Mouse (Mus musculus): ENCODE results near the gene Zfp697. TPM values are rescaled to one million over a fixed set of nuclear protein-coding genes. Genes with fewer than 3 reads are reported as not detected.
A peak's percentile ranks its signal among the peaks of the same experiment; 100 is the strongest.

Zfp697 gene
- 6.2 and 6.6 TPM in 2 replicates for polyA plus RNA-seq (2015; fragmentation: Nextera tagmentation; extraction: Ambion mirVana)

DNA sequence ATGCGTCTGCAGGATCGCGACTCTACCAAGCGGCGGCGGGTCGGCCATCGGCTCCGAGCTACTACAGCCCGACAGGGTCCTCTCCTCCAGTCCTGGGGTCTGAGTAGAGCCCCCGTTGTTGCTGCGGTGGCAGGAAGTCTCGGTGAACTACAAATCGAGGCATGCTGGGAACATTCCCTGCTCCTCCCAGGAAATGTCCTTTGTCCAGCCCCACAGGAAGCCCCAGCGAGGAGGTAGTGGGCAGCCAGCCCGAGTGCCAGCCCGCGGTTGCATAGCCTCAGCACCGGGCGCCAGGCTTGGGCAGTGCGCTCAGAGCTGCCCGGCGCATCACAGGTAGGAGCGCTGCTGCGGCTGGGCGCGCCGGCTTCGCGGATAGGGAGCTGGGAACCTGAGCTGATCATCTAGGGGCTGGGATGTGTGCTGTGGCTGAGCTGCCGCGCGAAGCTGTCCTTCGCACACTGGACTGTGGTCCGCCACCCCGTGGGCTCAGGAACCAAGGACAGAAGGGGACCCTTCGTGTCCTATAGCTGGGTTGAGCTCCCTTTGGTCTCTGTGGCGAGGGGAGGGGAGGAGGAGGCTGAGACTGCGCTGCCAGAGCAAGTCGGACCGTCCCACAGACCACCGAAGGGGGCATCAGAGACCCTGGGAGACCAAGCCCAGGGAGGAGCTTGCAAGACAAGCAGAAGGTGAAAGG lies at the start of gene Zfp697:
Gene Zfp697 (plus strand): TSS at position 216 of the 694 bp plus-strand sequence.
- H3K4me3 ChIP-seq (ENCODE audit: low read depth, low read length), result peak within 1 kb of the TSS; percentile 74
- peak; percentile 67 for ATAC-seq
- peak within 1 kb of the TSS; percentile 94 for H3K4me2 ChIP-seq (replicated peaks; ENCODE audit: low read depth)
- no peaks in the 10 kb centered on the region for H3K9me3 ChIP-seq (ENCODE audit: control insufficient read depth)
- peak; percentile 44 for TF ChIP-seq CTCF (IDR thresholded peaks at IDR 0.05; ENCODE audit: low read depth)
- H3K36me3 ChIP-seq (ENCODE audit: control insufficient read depth, insufficient read depth), result no peaks in the 10 kb centered on the region
- peak within 1 kb of the TSS; percentile 62 for H3K9ac ChIP-seq (ENCODE audit: low read depth, low read length)
- WGBS, result under 1% methylated on average over 42 of the region's 42 CpGs
- H3K4me1 ChIP-seq (replicated peaks; ENCODE audit: control insufficient read depth, insufficient read depth, low read length), result no peaks in the 10 kb centered on the region
- H3K27ac ChIP-seq (ENCODE audit: low read depth, low read length), result peak within 1 kb of the TSS; percentile 46; the same call in 1 of the 2 replicates
- no peaks in the 10 kb centered on the region for H3K27me3 ChIP-seq (replicated peaks; ENCODE audit: control insufficient read depth, insufficient read depth, low read length)

DNA sequence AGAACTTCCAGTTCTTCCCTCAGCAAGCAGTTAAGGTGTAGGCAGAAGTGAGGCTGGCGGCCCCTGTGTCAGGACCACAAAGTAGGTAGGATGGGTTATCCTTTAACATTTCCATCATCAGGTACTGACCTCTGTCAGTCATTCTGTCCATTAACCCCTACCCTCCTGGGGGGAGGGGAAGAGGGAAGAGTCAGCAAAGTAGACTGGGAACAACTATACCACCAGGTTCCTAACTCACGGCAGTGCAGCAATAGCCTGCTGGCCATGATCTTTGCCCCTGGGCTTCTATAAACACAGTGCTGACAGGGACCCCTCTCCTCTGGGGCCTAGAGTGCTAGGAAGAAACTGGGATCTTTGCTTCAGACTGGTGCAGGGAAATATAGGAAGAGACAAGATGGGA lies 48.3 kb upstream of the Zfp697 start:
- Histone ChIP-seq H3K4me2 (replicated peaks; ENCODE audit: low read depth) (no peak overlapping the region), H3K36me3 (ENCODE audit: control insufficient read depth, insufficient read depth) (no peaks in the 10 kb centered on the region; the same call in 1 of the 2 replicates), H3K27ac (ENCODE audit: low read depth, low read length) (no peak overlapping the region), H3K27me3 (replicated peaks; ENCODE audit: control insufficient read depth, insufficient read depth, low read length) (no peaks in the 10 kb centered on the region), H3K4me1 (replicated peaks; ENCODE audit: control insufficient read depth, insufficient read depth, low read length) (0 out of 2 replicates have a peak, but pooled peaks cover 6% of the 10 kb centered on the region), H3K4me3 (ENCODE audit: low read depth, low read length) (no peak overlapping the region), H3K9ac (ENCODE audit: low read depth, low read length) (no peak overlapping the region), H3K9me3 (ENCODE audit: control insufficient read depth) (no peaks in the 10 kb centered on the region)
- no peak for ATAC-seq
- 59% methylated on average over 2 of the region's 2 CpGs for WGBS
- no peak for TF ChIP-seq CTCF (IDR thresholded peaks at IDR 0.05; ENCODE audit: low read depth)

- TF ChIP-seq CTCF (IDR thresholded peaks at IDR 0.05; ENCODE audit: low read depth), result no peak
- Histone ChIP-seq H3K4me2 (replicated peaks; ENCODE audit: low read depth) (no peak overlapping the region), H3K27ac (ENCODE audit: low read depth, low read length) (no peak overlapping the region)
Measured at GRCm38 (mm10) chr3:98335331-98335730, 46.9 kb upstream of the Zfp697 start.

DNA sequence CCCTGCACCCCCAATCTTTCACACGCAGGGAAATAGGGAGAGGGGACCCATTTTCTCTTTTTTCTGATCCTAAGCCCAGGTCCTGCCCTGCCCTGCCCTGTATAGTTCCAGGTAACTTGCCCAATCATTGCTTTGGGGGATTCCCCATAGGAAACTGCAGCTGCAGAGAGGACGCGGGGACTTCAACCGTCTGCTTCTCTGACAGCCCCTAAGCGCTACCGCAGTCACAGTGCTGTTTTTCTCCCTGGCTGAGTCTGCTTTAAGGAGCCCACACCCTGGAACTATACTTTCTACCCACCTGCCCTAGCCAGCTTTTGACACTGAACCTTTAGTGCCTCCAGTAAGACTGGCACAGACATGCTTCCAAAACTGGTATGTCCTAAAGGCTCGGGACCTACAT lies 46.4 kb upstream of the Zfp697 start:
- Histone ChIP-seq H3K36me3 (ENCODE audit: control insufficient read depth, insufficient read depth) (no peaks in the 10 kb centered on the region; the same call in 1 of the 2 replicates), H3K4me1 (replicated peaks; ENCODE audit: control insufficient read depth, insufficient read depth, low read length) (0 out of 2 replicates have a peak, but pooled peaks cover 6% of the 10 kb centered on the region), H3K9ac (ENCODE audit: low read depth, low read length) (no peak overlapping the region), H3K27ac (ENCODE audit: low read depth, low read length) (no peak overlapping the region), H3K4me2 (replicated peaks; ENCODE audit: low read depth) (0 out of 2 replicates have a peak overlapping the region, but pooled peaks have one; percentile 6), H3K4me3 (ENCODE audit: low read depth, low read length) (no peak overlapping the region), H3K27me3 (replicated peaks; ENCODE audit: control insufficient read depth, insufficient read depth, low read length) (no peaks in the 10 kb centered on the region), H3K9me3 (ENCODE audit: control insufficient read depth) (no peaks in the 10 kb centered on the region)
- WGBS, result 57% methylated on average over 7 of the region's 7 CpGs
- no peak for ATAC-seq
- TF ChIP-seq CTCF (IDR thresholded peaks at IDR 0.05; ENCODE audit: low read depth), result no peak

More at GRCm38 (mm10) chr3:98335331-98335730, 46.9 kb upstream of the Zfp697 start:
- Histone ChIP-seq H3K9ac (ENCODE audit: low read depth, low read length) (no peak overlapping the region), H3K4me3 (ENCODE audit: low read depth, low read length) (no peak overlapping the region), H3K27me3 (replicated peaks; ENCODE audit: control insufficient read depth, insufficient read depth, low read length) (no peaks in the 10 kb centered on the region), H3K9me3 (ENCODE audit: control insufficient read depth) (no peaks in the 10 kb centered on the region), H3K4me1 (replicated peaks; ENCODE audit: control insufficient read depth, insufficient read depth, low read length) (0 out of 2 replicates have a peak, but pooled peaks cover 6% of the 10 kb centered on the region), H3K36me3 (ENCODE audit: control insufficient read depth, insufficient read depth) (no peaks in the 10 kb centered on the region; the same call in 1 of the 2 replicates)
- ATAC-seq, result no peak

- no peak overlapping the region for H3K9ac ChIP-seq (ENCODE audit: low read depth, low read length)
- no peaks in the 10 kb centered on the region; the same call in 1 of the 2 replicates for H3K36me3 ChIP-seq (ENCODE audit: control insufficient read depth, insufficient read depth)
- H3K27ac ChIP-seq (ENCODE audit: low read depth, low read length), result no peak overlapping the region
- no peaks in the 10 kb centered on the region for H3K27me3 ChIP-seq (replicated peaks; ENCODE audit: control insufficient read depth, insufficient read depth, low read length)
- TF ChIP-seq CTCF (IDR thresholded peaks at IDR 0.05; ENCODE audit: low read depth), result no peak
- no peak overlapping the region for H3K4me2 ChIP-seq (replicated peaks; ENCODE audit: low read depth)
- 0 out of 2 replicates have a peak, but pooled peaks cover 6% of the 10 kb centered on the region for H3K4me1 ChIP-seq (replicated peaks; ENCODE audit: control insufficient read depth, insufficient read depth, low read length)
- no peak for ATAC-seq
- H3K4me3 ChIP-seq (ENCODE audit: low read depth, low read length), result no peak overlapping the region
- no peaks in the 10 kb centered on the region for H3K9me3 ChIP-seq (ENCODE audit: control insufficient read depth)
- WGBS, result 74% methylated on average over 22 of the region's 22 CpGs
Measured at GRCm38 (mm10) chr3:98336661-98337654, 45.3 kb upstream of the Zfp697 start.

Measured in intestine, postnatal 0 days (tissue).